Mouse (Mus musculus): ENCODE measurements around the gene Nprl2.
"Not testable (repeated sequence)": the region's sequence is repeated elsewhere in the genome, so short reads cannot be mapped to it uniquely, and the experiment has no call there.

Nprl2 gene

GRCm38 (mm10) chr9:107555031-107555457, 13.0 kb downstream of the Nprl2 start:
- peak; percentile 83 to 84 for DNase-seq

GRCm38 (mm10) chr9:107555701-107556100, 13.7 kb downstream of the Nprl2 start:
- no peak for DNase-seq

DNA sequence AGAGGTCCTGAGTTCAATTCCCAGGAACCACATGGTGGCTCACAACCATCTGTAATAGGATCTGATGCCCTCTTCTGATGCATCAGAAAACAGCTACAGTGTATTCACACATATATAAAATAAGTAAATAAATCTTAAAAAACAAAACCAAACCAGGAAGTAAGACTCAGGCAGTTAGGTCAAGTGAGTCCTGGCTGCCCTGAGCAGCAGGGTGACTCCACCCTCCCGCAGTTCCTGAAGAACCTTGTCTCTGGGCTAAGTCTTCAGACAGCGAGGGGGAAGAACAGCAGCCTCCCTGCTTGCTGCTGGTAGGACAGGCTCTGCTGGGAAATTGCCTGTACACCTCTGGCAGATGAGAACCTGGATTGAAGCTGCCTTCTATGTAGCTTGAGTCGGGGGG, 14.3 kb downstream of the Nprl2 start:
- DNase-seq, result peak in 1 of 2 experiments; percentile 23

DNA sequence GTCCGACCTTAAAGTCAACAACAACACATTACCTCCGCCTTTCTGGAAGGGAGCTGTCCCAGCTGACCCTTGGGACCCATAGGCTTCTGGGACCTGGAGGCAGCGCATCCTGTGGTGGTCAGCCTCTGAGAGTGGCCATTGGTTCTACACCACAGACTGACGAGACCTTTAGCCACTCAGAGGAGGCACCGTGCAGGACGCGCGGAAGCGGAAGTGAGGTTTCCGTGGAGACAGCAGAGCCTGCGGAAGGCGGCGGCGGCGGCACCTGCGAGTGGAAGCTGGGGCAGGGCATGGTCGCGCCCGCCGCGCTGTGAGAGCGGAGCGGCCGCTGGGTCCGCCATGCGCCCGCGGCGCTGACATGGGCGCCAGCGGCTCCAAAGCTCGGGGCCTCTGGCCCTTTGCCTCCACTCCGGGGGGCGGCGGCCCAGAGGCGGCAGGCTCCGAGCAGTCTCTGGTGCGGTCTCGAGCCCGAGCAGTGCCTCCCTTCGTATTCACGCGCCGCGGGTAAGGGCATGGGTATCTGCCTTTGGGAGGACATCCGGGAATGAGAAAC, 21.1 kb downstream of the Nprl2 start, which contains the start of gene Tusc2:
Gene Tusc2 (plus strand): TSS at position 227 of the 553 bp plus-strand sequence.
- DNase-seq, result peak; percentile 95 to 96

DNA sequence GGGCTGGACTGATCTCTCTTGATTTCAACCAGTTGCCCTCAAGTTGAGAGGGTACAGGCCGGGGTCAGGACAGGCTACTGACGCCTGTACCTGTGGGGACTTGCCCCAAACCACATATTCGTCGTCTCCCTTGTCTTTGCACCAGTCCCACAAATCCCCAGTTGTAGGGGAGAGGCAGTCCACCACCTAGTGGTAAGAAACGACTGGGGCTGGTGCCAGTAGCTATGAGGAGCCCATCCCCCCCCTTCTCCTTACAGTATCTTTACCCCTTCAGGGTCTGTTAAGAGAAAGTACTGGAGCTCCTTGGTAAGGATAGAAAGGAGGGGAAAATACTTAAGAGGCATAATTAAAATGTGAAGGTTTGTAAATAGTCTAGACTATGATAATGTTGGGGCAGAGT, 23.5 kb downstream of the Nprl2 start:
- DNase-seq, result not testable (repeated sequence)

DNA sequence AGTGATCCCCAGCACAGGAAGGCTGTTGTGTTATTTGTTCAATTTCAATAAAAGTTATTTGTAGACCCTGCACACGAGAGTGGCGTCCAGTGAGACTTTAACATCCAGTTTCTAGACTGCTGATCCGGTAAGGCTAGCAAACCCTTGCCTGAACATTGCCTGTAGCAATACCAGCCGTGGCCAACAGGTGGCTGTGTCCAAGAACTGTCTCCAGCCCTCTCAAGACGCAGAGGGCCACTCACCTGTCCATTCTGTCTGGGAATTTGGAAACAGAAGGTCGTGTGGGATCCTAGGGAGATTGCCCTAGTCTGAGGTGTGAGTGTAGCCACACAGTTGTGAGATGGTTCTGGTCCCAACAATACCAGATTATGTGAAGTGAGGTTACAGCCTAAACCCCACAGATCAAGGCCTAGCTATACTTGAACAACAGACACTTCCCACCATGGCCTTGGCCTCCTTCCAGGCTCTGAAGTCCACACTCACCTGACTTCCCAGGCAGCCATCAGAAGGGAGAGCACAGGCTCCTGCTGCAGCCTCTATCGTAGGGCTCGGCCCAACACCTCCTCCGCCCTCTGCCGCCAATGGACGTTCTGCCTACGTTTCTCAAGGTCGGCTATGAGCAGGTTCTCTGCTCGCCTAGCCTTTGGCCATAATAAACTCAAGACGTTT, 24.1 kb downstream of the Nprl2 start:
- DNase-seq, result peak; percentile 88 to 93

- peak; percentile 73 to 87 for DNase-seq
These were observed 24.8 kb downstream of the Nprl2 start for GRCm38 (mm10) chr9:107566855-107567254.

- DNase-seq, result peak; percentile 67 to 82
These were observed 25.8 kb downstream of the Nprl2 start, which contains the start of gene Hyal2 for GRCm38 (mm10) chr9:107567702-107568319. Hyal2 (plus strand) TSS chr9:107567945.

GRCm38 (mm10) chr9:107568331-107569261, 26.6 kb downstream of the Nprl2 start:
- DNase-seq, result peak; percentile 90 to 92

GRCm38 (mm10) chr9:107569270-107569669, 27.2 kb downstream of the Nprl2 start:
- no peak for DNase-seq

DNA sequence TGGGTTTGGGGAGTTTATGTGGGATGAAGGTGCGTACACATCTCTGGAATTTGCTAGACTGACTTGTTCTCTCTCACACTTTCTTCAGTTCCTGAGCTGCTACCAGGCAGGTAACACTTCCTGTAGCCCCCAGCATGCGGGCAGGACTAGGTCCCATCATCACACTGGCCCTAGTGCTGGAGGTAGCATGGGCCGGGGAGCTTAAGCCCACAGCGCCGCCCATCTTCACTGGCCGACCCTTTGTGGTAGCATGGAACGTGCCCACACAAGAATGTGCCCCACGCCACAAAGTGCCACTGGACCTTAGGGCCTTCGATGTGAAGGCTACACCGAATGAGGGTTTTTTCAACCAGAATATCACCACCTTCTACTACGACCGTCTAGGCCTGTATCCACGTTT, 28.0 kb downstream of the Nprl2 start:
- DNase-seq, result peak in 1 of 2 experiments; percentile 47

DNA sequence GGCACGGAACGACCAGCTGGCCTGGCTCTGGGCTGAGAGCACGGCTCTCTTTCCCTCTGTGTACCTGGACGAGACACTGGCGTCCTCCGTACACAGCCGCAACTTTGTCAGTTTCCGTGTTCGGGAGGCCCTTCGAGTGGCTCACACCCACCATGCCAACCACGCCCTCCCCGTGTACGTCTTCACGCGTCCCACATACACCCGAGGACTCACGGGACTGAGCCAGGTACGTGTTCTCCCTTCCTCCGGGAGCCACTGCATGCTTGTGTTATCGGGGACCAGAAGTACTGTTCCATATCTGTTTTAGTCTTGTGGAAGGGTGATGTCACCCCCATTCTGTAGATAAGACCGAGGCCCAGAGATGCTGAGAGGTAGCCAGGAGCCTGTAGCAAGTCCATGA, 28.8 kb downstream of the Nprl2 start:
- peak in 1 of 2 experiments; percentile 34 for DNase-seq

- peak in 1 of 2 experiments; percentile 52 for DNase-seq
These were observed 29.7 kb downstream of the Nprl2 start for GRCm38 (mm10) chr9:107571534-107572326.

- no peak for DNase-seq
These were observed 30.3 kb downstream of the Nprl2 start for GRCm38 (mm10) chr9:107572327-107572662.

DNA sequence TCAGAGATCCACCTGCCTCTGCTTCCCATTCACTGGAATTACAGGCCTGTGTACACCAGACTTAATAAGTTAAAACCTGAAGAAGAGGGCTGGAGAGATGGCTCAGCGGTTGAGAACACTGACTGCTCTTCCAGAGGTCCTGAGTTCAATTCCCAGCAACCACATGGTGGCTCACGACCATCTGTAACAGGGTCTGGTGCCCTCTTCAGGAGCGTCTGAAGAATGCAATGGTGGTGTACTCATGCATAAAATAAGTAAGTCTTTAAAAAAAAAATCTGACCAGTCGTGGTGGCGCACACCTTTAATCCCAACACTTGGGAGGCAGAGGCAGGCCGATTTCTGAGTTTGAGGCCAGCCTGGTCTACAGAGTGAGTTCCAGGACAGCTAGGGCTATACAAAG, 31.7 kb downstream of the Nprl2 start:
- DNase-seq, result not testable (repeated sequence)

GRCm38 (mm10) chr9:107575579-107576356, 33.7 kb downstream of the Nprl2 start:
- DNase-seq, result no peak

- DNase-seq, result peak; percentile 88
These were observed 34.5 kb downstream of the Nprl2 start, which contains the start of gene Hyal1 for GRCm38 (mm10) chr9:107576357-107577107. Hyal1 (plus strand) TSS chr9:107576927.

GRCm38 (mm10) chr9:107577871-107578270, 35.8 kb downstream of the Nprl2 start:
- no peak for DNase-seq

DNA sequence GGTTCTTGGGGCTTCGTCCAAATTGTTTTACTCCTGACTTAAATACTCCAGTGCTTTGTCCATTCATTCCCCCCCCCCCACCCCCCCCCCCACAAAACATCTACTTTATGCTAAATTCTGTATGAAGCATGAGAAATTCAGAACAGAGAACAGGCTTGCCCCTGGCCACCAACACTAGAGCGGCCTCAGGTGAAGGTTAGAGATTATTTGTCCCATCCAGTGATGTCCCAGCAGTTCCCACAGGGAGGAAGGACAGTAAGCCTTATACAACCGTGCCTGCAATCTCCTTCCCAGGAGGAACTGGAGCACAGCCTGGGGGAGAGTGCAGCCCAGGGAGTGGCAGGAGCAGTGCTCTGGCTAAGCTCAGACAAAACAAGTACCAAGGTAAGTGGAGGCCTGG, 36.6 kb downstream of the Nprl2 start, which contains the start of gene Naa80:
Gene Naa80 (plus strand): TSS at position 301 of the 400 bp plus-strand sequence.
- DNase-seq, result no peak

Data from lung, postnatal 4 days (tissue).